Mouse (Mus musculus): ENCODE data around the gene Eif2d. TPM values are rescaled to one million over a fixed set of nuclear protein-coding genes. Genes with fewer than 3 reads are reported as not detected.

The Eif2d gene
- polyA plus RNA-seq, 1 experiment from 2014 or later = 60.5 TPM

- Histone ChIP-seq H3K9ac (no peak overlapping the region), H3K4me1 (no peaks in the 10 kb centered on the region), H3K4me2 (no peak overlapping the region), H3K27me3 (no peaks in the 10 kb centered on the region), H3K27ac (no peak overlapping the region), H3K36me3 (peaks cover 15% of the 10 kb centered on the region), H3K9me3 (no peaks in the 10 kb centered on the region), H3K4me3 (no peak overlapping the region)
- WGBS = 58% methylated on average over 11 of the region's 11 CpGs
- no peak for ATAC-seq (ENCODE audit: insufficient number of reproducible peaks, low FRiP score, low TSS enrichment, low read depth)
Measured at GRCm38 (mm10) chr1:131125987-131126744, 26.8 kb upstream of the Eif2d start.

- Histone ChIP-seq H3K9ac (no peak overlapping the region), H3K27ac (no peak overlapping the region), H3K4me3 (no peak overlapping the region), H3K4me1 (0 out of 2 replicates have a peak, but pooled peaks cover 5% of the 10 kb centered on the region), H3K4me2 (no peak overlapping the region), H3K27me3 (peaks cover 3% of the 10 kb centered on the region; the same call in 1 of the 2 replicates), H3K36me3 (peaks cover 7% of the 10 kb centered on the region), H3K9me3 (no peaks in the 10 kb centered on the region)
- WGBS = 63% methylated on average over 6 of the region's 6 CpGs
- ATAC-seq (ENCODE audit: insufficient number of reproducible peaks, low FRiP score, low TSS enrichment, low read depth) = no peak
Measured at GRCm38 (mm10) chr1:131134231-131134630, 18.8 kb upstream of the Eif2d start.

- WGBS = 72% methylated on average over 8 of the region's 8 CpGs
Measured at GRCm38 (mm10) chr1:131134942-131135522, 17.9 kb upstream of the Eif2d start.

GRCm38 (mm10) chr1:131135960-131136629 lies 16.9 kb upstream of the Eif2d start:
- Histone ChIP-seq H3K4me3 (no peak overlapping the region), H3K36me3 (no peaks in the 10 kb centered on the region), H3K4me1 (0 out of 2 replicates have a peak, but pooled peaks cover 7% of the 10 kb centered on the region), H3K27ac (no peak overlapping the region), H3K27me3 (peaks cover 3% of the 10 kb centered on the region; the same call in 1 of the 2 replicates), H3K4me2 (no peak overlapping the region), H3K9me3 (no peaks in the 10 kb centered on the region), H3K9ac (no peak overlapping the region)
- ATAC-seq (ENCODE audit: insufficient number of reproducible peaks, low FRiP score, low TSS enrichment, low read depth) = no peak
- 75% methylated on average over 10 of the region's 10 CpGs for WGBS

More at GRCm38 (mm10) chr1:131134942-131135522, 17.9 kb upstream of the Eif2d start:
- H3K9ac ChIP-seq = no peak overlapping the region
- H3K4me2 ChIP-seq = no peak overlapping the region
- ATAC-seq (ENCODE audit: insufficient number of reproducible peaks, low FRiP score, low TSS enrichment, low read depth) = no peak
- H3K9me3 ChIP-seq = no peaks in the 10 kb centered on the region
- H3K4me1 ChIP-seq = 0 out of 2 replicates have a peak, but pooled peaks cover 7% of the 10 kb centered on the region
- H3K4me3 ChIP-seq = no peak overlapping the region
- no peak overlapping the region for H3K27ac ChIP-seq
- H3K27me3 ChIP-seq = peaks cover 3% of the 10 kb centered on the region; the same call in 1 of the 2 replicates
- no peaks in the 10 kb centered on the region for H3K36me3 ChIP-seq

- 0 out of 2 replicates have a peak, but pooled peaks cover 7% of the 10 kb centered on the region for H3K4me1 ChIP-seq
- H3K4me2 ChIP-seq = no peak overlapping the region
- H3K9me3 ChIP-seq = no peaks in the 10 kb centered on the region
- no peak overlapping the region for H3K9ac ChIP-seq
- H3K27ac ChIP-seq = no peak overlapping the region
- H3K36me3 ChIP-seq = no peaks in the 10 kb centered on the region
- 24% methylated on average over 5 of the region's 5 CpGs for WGBS
- no peak for ATAC-seq (ENCODE audit: insufficient number of reproducible peaks, low FRiP score, low TSS enrichment, low read depth)
- no peak overlapping the region for H3K4me3 ChIP-seq
- peaks cover 3% of the 10 kb centered on the region; the same call in 1 of the 2 replicates for H3K27me3 ChIP-seq
Measured at GRCm38 (mm10) chr1:131137111-131137510, 15.9 kb upstream of the Eif2d start.

- Histone ChIP-seq H3K4me1 (0 out of 2 replicates have a peak, but pooled peaks cover 7% of the 10 kb centered on the region), H3K27ac (peak overlapping the region; percentile 93), H3K4me3 (peak overlapping the region; percentile 92), H3K27me3 (peaks cover 3% of the 10 kb centered on the region; the same call in 1 of the 2 replicates), H3K9me3 (no peaks in the 10 kb centered on the region), H3K4me2 (peak overlapping the region; percentile 92), H3K9ac (peak overlapping the region; percentile 51), H3K36me3 (no peaks in the 10 kb centered on the region)
- peak; percentile 67 for ATAC-seq (ENCODE audit: insufficient number of reproducible peaks, low FRiP score, low TSS enrichment, low read depth)
- 2% methylated on average over 24 of the region's 36 CpGs for WGBS
Measured at GRCm38 (mm10) chr1:131137717-131138118, 15.3 kb upstream of the Eif2d start.

- WGBS = 3% methylated on average over 49 of the region's 49 CpGs
- peak; percentile 92 for ATAC-seq (ENCODE audit: insufficient number of reproducible peaks, low FRiP score, low TSS enrichment, low read depth)
- peak within 1 kb of the TSS; percentile 51 for H3K9ac ChIP-seq
- H3K4me1 ChIP-seq = 0 out of 2 replicates have a peak, but pooled peaks cover 7% of the 10 kb centered on the region
- H3K4me2 ChIP-seq = peak within 1 kb of the TSS; percentile 92
- H3K27me3 ChIP-seq = peaks cover 3% of the 10 kb centered on the region; the same call in 1 of the 2 replicates
- H3K9me3 ChIP-seq = no peaks in the 10 kb centered on the region
- H3K4me3 ChIP-seq = peak within 1 kb of the TSS; percentile 92
- peak within 1 kb of the TSS; percentile 93 for H3K27ac ChIP-seq
- no peaks in the 10 kb centered on the region for H3K36me3 ChIP-seq
Measured at GRCm38 (mm10) chr1:131138191-131139016, 14.6 kb upstream of the Eif2d start, which contains the start of gene Dyrk3. TSS of gene Dyrk3 (minus strand) at chr1:131138340.

GRCm38 (mm10) chr1:131139102-131140095 lies 13.6 kb upstream of the Eif2d start:
- Histone ChIP-seq H3K36me3 (no peaks in the 10 kb centered on the region), H3K4me2 (peak overlapping the region; percentile 92), H3K9me3 (no peaks in the 10 kb centered on the region), H3K27ac (no peak overlapping the region), H3K4me3 (peak overlapping the region; percentile 92), H3K27me3 (peaks cover 3% of the 10 kb centered on the region; the same call in 1 of the 2 replicates), H3K9ac (no peak overlapping the region), H3K4me1 (0 out of 2 replicates have a peak, but pooled peaks cover 7% of the 10 kb centered on the region)
- WGBS = 62% methylated on average over 11 of the region's 11 CpGs
- ATAC-seq (ENCODE audit: insufficient number of reproducible peaks, low FRiP score, low TSS enrichment, low read depth) = no peak

- WGBS = 56% methylated on average over 2 of the region's 2 CpGs
- Histone ChIP-seq H3K27me3 (peaks cover 3% of the 10 kb centered on the region; the same call in 1 of the 2 replicates), H3K9ac (no peak overlapping the region), H3K9me3 (no peaks in the 10 kb centered on the region), H3K4me2 (no peak overlapping the region), H3K36me3 (no peaks in the 10 kb centered on the region), H3K27ac (no peak overlapping the region), H3K4me1 (0 out of 2 replicates have a peak, but pooled peaks cover 7% of the 10 kb centered on the region), H3K4me3 (no peak overlapping the region)
- no peak for ATAC-seq (ENCODE audit: insufficient number of reproducible peaks, low FRiP score, low TSS enrichment, low read depth)
Measured at GRCm38 (mm10) chr1:131141449-131141848, 11.5 kb upstream of the Eif2d start.

GRCm38 (mm10) chr1:131142472-131142871 lies 10.5 kb upstream of the Eif2d start:
- no peak overlapping the region for H3K9ac ChIP-seq
- no peaks in the 10 kb centered on the region for H3K9me3 ChIP-seq
- H3K27me3 ChIP-seq = no peaks in the 10 kb centered on the region
- 73% methylated on average over 1 of the region's 1 CpGs for WGBS
- H3K36me3 ChIP-seq = no peaks in the 10 kb centered on the region
- ATAC-seq (ENCODE audit: insufficient number of reproducible peaks, low FRiP score, low TSS enrichment, low read depth) = no peak
- H3K4me3 ChIP-seq = no peak overlapping the region
- no peak overlapping the region for H3K27ac ChIP-seq
- H3K4me1 ChIP-seq = 0 out of 2 replicates have a peak, but pooled peaks cover 7% of the 10 kb centered on the region
- no peak overlapping the region for H3K4me2 ChIP-seq

All from limb, embryonic 15.5 days (tissue).